Mouse (Mus musculus): ENCODE results near the gene Tec.

- TF ChIP-seq PAX5 (IDR thresholded peaks at IDR 0.05; ENCODE audit: low read length) (no peak), CTCF (conservative IDR thresholded peaks at IDR 0.05 in 1 of 2, IDR thresholded peaks at IDR 0.05 in 1 of 2; ENCODE audit: low read depth in 2 of 2, low read length in 2 of 2) (no peak), JUND (conservative IDR thresholded peaks at IDR 0.05; ENCODE audit: low read depth, low read length) (no peak), MAX (IDR thresholded peaks at IDR 0.05; ENCODE audit: low read length) (no peak), POLR2A (IDR thresholded peaks at IDR 0.05; ENCODE audit: low read depth, low read length) (no peak), KAT2A (IDR thresholded peaks at IDR 0.05; ENCODE audit: insufficient replicate concordance, low read length) (no peak)
Observed at GRCm38 (mm10) chr5:72769841-72770240, 98.4 kb downstream of the Tec start.

Data from CH12.LX (cell line).